Mouse (Mus musculus): ENCODE data around the gene Krtap4-13. TPM values are rescaled to one million over a fixed set of nuclear protein-coding genes. Genes with fewer than 3 reads are reported as not detected.
"Not testable (repeated sequence)": the region's sequence is repeated elsewhere in the genome, so short reads cannot be mapped to it uniquely, and the experiment has no call there.

Gene Krtap4-13
- not detected in 2 replicates for polyA plus RNA-seq (2014; fragmentation: Nextera tagmentation; extraction: Ambion mirVana)

DNA sequence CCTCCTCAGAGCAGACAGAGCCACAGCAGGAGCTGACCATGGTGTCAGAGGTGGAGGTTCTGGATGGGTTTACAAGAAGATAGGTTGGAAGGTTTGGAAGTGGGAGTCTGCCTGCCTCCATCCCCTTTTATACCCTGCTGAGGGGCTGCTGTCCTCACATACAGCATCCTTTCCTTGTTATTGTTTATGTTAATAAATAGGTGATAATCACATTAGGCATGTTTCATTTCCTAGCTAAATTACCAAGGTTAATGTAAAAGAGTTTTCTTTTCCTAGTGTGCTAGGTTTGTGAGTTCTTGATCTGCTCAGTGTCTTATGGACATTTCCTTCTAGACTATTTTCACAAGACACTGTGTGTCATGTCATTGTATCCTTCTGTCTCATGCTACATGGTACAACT lies at the start of gene Krtap4-13:
Gene Krtap4-13, minus strand, starts transcription at position 101 of the 400 bp plus-strand sequence.
- not testable (repeated sequence) for H3K27ac ChIP-seq (replicated peaks; ENCODE audit: low read depth, low read length); H3K27me3 ChIP-seq (replicated peaks; ENCODE audit: control insufficient read depth, insufficient read depth, low read length); H3K36me3 ChIP-seq (ENCODE audit: control insufficient read depth, insufficient read depth, low read length); H3K4me3 ChIP-seq (ENCODE audit: low read depth, low read length); H3K4me1 ChIP-seq (ENCODE audit: control insufficient read depth, insufficient read depth, low read length); H3K9me3 ChIP-seq (ENCODE audit: control insufficient read depth, low read length); H3K9ac ChIP-seq (ENCODE audit: low read depth, low read length); H3K4me2 ChIP-seq (ENCODE audit: low read depth, low read length); ATAC-seq (ENCODE audit: low read depth); DNase-seq (ENCODE audit: low spot score)

DNA sequence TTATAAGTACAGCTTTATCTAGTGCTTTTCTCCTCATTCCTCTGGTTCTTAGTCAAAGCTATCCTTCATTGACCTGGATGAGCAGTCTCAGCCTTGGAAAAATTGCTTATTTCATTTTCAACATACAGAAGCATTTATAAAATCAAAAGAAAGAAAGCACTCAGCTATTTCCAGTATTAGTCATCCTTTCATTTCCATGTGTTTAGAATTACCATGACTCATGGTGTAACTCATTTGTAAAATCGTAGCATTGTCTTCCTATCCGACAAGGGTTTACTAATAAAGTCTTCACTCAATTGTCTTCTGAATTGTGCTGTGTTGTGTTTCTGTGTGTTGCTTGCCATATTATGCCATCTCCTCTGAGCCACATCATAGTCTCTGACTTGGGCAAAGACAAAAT lies 49.1 kb upstream of the Krtap4-13 start:
- ATAC-seq (ENCODE audit: low read depth), result no peak
- H3K4me2 ChIP-seq (ENCODE audit: low read depth, low read length), result no peak overlapping the region
- 71% methylated on average over 2 of the region's 2 CpGs for WGBS

DNA sequence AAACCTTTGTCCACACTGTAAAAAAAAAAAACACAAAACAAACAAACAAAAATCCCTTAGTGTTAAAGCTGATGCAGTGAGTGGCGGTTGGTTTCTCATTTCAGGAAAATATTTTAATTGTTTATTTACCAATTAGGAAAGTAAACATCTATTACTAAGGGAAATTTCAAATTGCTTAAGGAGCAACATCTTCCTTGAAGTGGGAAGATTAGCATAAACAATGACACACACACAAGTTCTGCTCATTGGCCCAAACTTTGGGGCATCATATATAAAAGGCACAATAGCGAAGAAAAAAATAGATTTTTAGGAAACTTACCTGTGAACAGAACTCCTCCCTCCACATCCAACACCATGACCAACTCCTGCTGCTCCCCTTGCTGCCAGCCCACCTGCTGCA lies 47.9 kb upstream of the Krtap4-13 start, which contains the start of gene Gm11568:
Gene Gm11568, plus strand, starts transcription at position 301 of the 400 bp plus-strand sequence.
- no peak within 1 kb of the TSS for H3K9ac ChIP-seq (ENCODE audit: low read depth, low read length)
- no peaks in the 10 kb centered on the region for H3K4me1 ChIP-seq (ENCODE audit: control insufficient read depth, insufficient read depth, low read length)

More for the DNA sequence above, 49.1 kb upstream of the Krtap4-13 start:
- H3K4me3 ChIP-seq (ENCODE audit: low read depth, low read length), result no peak overlapping the region
- H3K27me3 ChIP-seq (replicated peaks; ENCODE audit: control insufficient read depth, insufficient read depth, low read length), result no peaks in the 10 kb centered on the region
- no peaks in the 10 kb centered on the region for H3K36me3 ChIP-seq (ENCODE audit: control insufficient read depth, insufficient read depth, low read length)
- no peak for DNase-seq (ENCODE audit: low spot score)
- no peak overlapping the region for H3K27ac ChIP-seq (replicated peaks; ENCODE audit: low read depth, low read length)
- H3K9ac ChIP-seq (ENCODE audit: low read depth, low read length), result no peak overlapping the region
- H3K4me1 ChIP-seq (ENCODE audit: control insufficient read depth, insufficient read depth, low read length), result no peaks in the 10 kb centered on the region
- H3K9me3 ChIP-seq (ENCODE audit: control insufficient read depth, low read length), result no peaks in the 10 kb centered on the region

DNA sequence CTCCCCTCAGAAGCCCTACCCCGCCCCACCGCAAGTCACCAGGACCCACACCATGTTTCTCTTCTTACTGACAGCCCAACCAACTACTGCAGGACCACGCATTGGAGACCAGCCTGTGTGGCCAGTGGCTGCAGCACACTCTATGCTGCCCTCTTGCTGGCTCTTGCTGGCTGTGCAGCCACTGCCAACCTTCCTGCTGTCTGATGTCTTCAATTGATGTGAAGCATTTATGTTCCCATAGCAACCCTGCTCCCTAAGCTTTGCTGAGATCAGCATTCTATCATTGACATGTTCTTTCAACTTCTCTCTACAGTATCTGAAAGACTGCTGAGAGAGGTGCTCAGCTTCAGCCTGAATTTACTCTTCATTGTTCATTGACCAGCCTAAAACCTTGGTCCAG lies 44.4 kb upstream of the Krtap4-13 start:
- Histone ChIP-seq H3K27ac (replicated peaks; ENCODE audit: low read depth, low read length) (no peak overlapping the region), H3K4me3 (ENCODE audit: low read depth, low read length) (no peak overlapping the region), H3K36me3 (ENCODE audit: control insufficient read depth, insufficient read depth, low read length) (no peaks in the 10 kb centered on the region), H3K4me2 (ENCODE audit: low read depth, low read length) (no peak overlapping the region), H3K4me1 (ENCODE audit: control insufficient read depth, insufficient read depth, low read length) (no peaks in the 10 kb centered on the region), H3K9ac (ENCODE audit: low read depth, low read length) (no peak overlapping the region), H3K27me3 (replicated peaks; ENCODE audit: control insufficient read depth, insufficient read depth, low read length) (no peaks in the 10 kb centered on the region), H3K9me3 (ENCODE audit: control insufficient read depth, low read length) (no peaks in the 10 kb centered on the region)
- WGBS, result 53% methylated on average over 3 of the region's 3 CpGs
- DNase-seq (ENCODE audit: low spot score) (peak; percentile 13), ATAC-seq (ENCODE audit: low read depth) (no peak)

More for the DNA sequence above, 47.9 kb upstream of the Krtap4-13 start, which contains the start of gene Gm11568:
- H3K9me3 ChIP-seq (ENCODE audit: control insufficient read depth, low read length), result no peaks in the 10 kb centered on the region
- no peak for DNase-seq (ENCODE audit: low spot score)
- H3K4me2 ChIP-seq (ENCODE audit: low read depth, low read length), result no peak within 1 kb of the TSS
- ATAC-seq (ENCODE audit: low read depth), result no peak
- WGBS, result 82% methylated on average over 2 of the region's 2 CpGs
- no peak within 1 kb of the TSS for H3K4me3 ChIP-seq (ENCODE audit: low read depth, low read length)
- H3K36me3 ChIP-seq (ENCODE audit: control insufficient read depth, insufficient read depth, low read length), result no peaks in the 10 kb centered on the region
- H3K27me3 ChIP-seq (replicated peaks; ENCODE audit: control insufficient read depth, insufficient read depth, low read length), result no peaks in the 10 kb centered on the region
- H3K27ac ChIP-seq (replicated peaks; ENCODE audit: low read depth, low read length), result no peak within 1 kb of the TSS

DNA sequence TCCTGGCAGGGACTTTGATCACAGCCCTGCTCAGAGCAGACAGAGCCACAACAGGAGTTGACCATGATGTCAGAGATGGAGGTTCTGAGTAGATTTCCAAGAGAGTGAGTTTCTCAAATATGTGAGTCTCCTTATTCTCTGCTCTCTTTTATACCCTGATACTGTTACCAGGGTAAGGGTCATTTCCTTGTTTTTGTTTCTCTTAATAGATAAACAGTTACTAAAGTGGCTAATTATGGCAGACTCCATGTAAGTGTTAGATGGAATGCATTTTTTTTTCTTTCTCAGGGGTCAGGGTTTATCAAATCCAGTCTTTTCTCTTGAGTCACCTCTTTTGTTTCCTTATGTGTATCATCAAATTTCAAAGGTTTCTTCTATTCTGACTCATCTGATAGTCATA lies 41.8 kb upstream of the Krtap4-13 start, which contains the start of gene Krtap4-16:
Gene Krtap4-16, minus strand, starts transcription at position 101 of the 400 bp plus-strand sequence.
- Histone ChIP-seq H3K4me3 (ENCODE audit: low read depth, low read length) (no peak within 1 kb of the TSS), H3K27me3 (replicated peaks; ENCODE audit: control insufficient read depth, insufficient read depth, low read length) (no peaks in the 10 kb centered on the region), H3K36me3 (ENCODE audit: control insufficient read depth, insufficient read depth, low read length) (no peaks in the 10 kb centered on the region), H3K27ac (replicated peaks; ENCODE audit: low read depth, low read length) (no peak within 1 kb of the TSS), H3K9ac (ENCODE audit: low read depth, low read length) (no peak within 1 kb of the TSS), H3K9me3 (ENCODE audit: control insufficient read depth, low read length) (no peaks in the 10 kb centered on the region), H3K4me1 (ENCODE audit: control insufficient read depth, insufficient read depth, low read length) (no peaks in the 10 kb centered on the region), H3K4me2 (ENCODE audit: low read depth, low read length) (no peak within 1 kb of the TSS)
- DNase-seq (ENCODE audit: low spot score), result no peak
- ATAC-seq (ENCODE audit: low read depth), result no peak

DNA sequence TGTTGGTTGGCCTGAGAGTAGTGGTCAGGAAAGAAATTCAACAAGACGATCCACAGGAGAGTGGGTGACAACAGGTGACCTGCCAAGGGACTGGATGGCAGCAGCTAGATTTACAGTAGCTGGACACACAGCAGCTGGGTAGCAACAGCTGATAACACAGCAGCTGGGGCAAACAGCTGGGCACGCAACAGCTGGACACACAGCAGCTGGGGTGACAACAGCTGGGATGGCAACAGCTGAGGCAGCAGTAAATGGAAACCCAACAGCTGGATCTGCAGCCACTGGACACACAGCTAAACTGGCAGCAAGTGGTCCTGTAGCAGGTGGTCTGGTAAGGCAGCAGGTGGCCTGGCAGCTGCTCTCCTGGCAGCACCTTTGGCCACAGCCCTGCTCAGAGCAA lies 37.1 kb upstream of the Krtap4-13 start:
- no peak overlapping the region for H3K9ac ChIP-seq (ENCODE audit: low read depth, low read length)
- H3K27ac ChIP-seq (replicated peaks; ENCODE audit: low read depth, low read length), result no peak overlapping the region
- WGBS, result 87% methylated on average over 2 of the region's 2 CpGs
- no peak overlapping the region for H3K4me2 ChIP-seq (ENCODE audit: low read depth, low read length)
- ATAC-seq (ENCODE audit: low read depth) (no peak), DNase-seq (ENCODE audit: low spot score) (no peak)
- no peaks in the 10 kb centered on the region for H3K9me3 ChIP-seq (ENCODE audit: control insufficient read depth, low read length)
- no peaks in the 10 kb centered on the region for H3K36me3 ChIP-seq (ENCODE audit: control insufficient read depth, insufficient read depth, low read length)
- no peaks in the 10 kb centered on the region for H3K27me3 ChIP-seq (replicated peaks; ENCODE audit: control insufficient read depth, insufficient read depth, low read length)
- H3K4me1 ChIP-seq (ENCODE audit: control insufficient read depth, insufficient read depth, low read length), result no peaks in the 10 kb centered on the region
- H3K4me3 ChIP-seq (ENCODE audit: low read depth, low read length), result no peak overlapping the region

DNA sequence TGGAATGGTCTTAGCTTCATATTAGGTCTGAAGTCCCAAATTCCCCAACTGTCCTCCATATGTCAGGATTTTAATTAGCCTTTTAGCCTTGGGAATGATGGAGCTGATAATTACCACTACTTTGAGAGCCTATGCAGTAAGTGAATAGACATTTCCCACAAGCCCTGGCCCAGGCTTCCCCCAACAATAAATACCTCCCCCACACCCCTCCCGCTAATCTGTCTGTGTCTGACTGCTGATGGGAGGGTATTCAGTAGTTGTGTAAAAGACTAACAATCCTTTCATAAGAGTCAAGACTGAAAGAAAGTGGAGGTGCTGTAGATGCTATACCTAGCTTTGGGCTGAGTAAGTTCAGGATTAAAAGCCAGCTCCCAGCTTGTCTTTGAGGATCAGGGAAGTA lies 32.5 kb upstream of the Krtap4-13 start:
- Histone ChIP-seq H3K27ac (replicated peaks; ENCODE audit: low read depth, low read length) (no peak overlapping the region), H3K36me3 (ENCODE audit: control insufficient read depth, insufficient read depth, low read length) (no peaks in the 10 kb centered on the region), H3K4me2 (ENCODE audit: low read depth, low read length) (no peak overlapping the region), H3K4me3 (ENCODE audit: low read depth, low read length) (no peak overlapping the region), H3K27me3 (replicated peaks; ENCODE audit: control insufficient read depth, insufficient read depth, low read length) (no peaks in the 10 kb centered on the region), H3K9ac (ENCODE audit: low read depth, low read length) (no peak overlapping the region), H3K4me1 (ENCODE audit: control insufficient read depth, insufficient read depth, low read length) (no peaks in the 10 kb centered on the region), H3K9me3 (ENCODE audit: control insufficient read depth, low read length) (no peaks in the 10 kb centered on the region)
- ATAC-seq (ENCODE audit: low read depth) (no peak), DNase-seq (ENCODE audit: low spot score) (no peak)
- 66% methylated on average over 1 of the region's 1 CpGs for WGBS

DNA sequence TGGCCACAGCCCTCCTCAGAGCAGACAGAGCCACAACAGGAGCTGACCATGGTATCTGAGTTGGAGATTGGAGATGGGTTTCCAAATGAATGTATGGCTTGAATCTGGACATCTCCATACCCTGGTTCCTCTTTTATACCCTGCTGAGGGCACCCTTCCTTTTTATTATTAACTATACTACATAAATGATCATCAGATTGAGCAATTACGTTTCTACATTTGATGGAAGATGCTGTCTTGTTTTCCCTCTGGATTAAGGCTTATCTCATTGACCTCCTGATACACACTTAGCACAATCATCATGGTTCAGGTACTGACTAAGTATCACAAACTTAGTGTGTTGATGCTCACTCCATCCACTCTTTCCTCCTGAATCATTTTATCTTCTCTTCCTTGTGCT lies 28.3 kb upstream of the Krtap4-13 start, which contains the start of gene 2300003K06Rik:
Gene 2300003K06Rik, minus strand, starts transcription at position 101 of the 400 bp plus-strand sequence.
- DNase-seq (ENCODE audit: low spot score), result no peak
- no peaks in the 10 kb centered on the region for H3K4me1 ChIP-seq (ENCODE audit: control insufficient read depth, insufficient read depth, low read length)
- 81% methylated on average over 1 of the region's 1 CpGs for WGBS
- no peak within 1 kb of the TSS for H3K9ac ChIP-seq (ENCODE audit: low read depth, low read length)
- no peaks in the 10 kb centered on the region for H3K27me3 ChIP-seq (replicated peaks; ENCODE audit: control insufficient read depth, insufficient read depth, low read length)
- ATAC-seq (ENCODE audit: low read depth), result no peak
- no peaks in the 10 kb centered on the region for H3K9me3 ChIP-seq (ENCODE audit: control insufficient read depth, low read length)
- no peak within 1 kb of the TSS for H3K4me3 ChIP-seq (ENCODE audit: low read depth, low read length)
- H3K27ac ChIP-seq (replicated peaks; ENCODE audit: low read depth, low read length), result no peak within 1 kb of the TSS
- H3K4me2 ChIP-seq (ENCODE audit: low read depth, low read length), result no peak within 1 kb of the TSS
- no peaks in the 10 kb centered on the region for H3K36me3 ChIP-seq (ENCODE audit: control insufficient read depth, insufficient read depth, low read length)

DNA sequence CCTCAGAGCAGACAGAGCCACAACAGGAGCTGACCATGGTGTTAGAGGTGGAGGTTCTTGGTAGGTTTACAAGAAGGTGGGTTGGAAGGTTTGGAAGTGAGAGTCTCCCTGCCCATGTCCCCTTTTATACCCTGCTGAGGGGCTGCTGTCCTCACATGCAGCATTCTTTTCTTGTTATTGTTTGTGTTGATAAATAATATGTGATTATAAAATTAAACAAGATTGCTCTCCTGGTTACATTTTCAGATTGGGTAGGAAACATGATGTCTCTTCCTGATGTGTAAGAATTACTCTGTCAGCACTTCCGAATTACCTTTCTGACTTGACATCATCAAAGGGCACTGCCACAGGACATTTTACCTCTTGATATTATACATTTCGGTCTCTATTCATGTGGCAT lies 5.9 kb upstream of the Krtap4-13 start, which contains the start of gene Gm11564:
Gene Gm11564, minus strand, starts transcription at position 101 of the 400 bp plus-strand sequence.
- H3K4me3 ChIP-seq (ENCODE audit: low read depth, low read length); H3K9ac ChIP-seq (ENCODE audit: low read depth, low read length); DNase-seq (ENCODE audit: low spot score); ATAC-seq (ENCODE audit: low read depth); H3K9me3 ChIP-seq (ENCODE audit: control insufficient read depth, low read length); H3K27ac ChIP-seq (replicated peaks; ENCODE audit: low read depth, low read length); H3K4me1 ChIP-seq (ENCODE audit: control insufficient read depth, insufficient read depth, low read length); H3K27me3 ChIP-seq (replicated peaks; ENCODE audit: control insufficient read depth, insufficient read depth, low read length); H3K4me2 ChIP-seq (ENCODE audit: low read depth, low read length); H3K36me3 ChIP-seq (ENCODE audit: control insufficient read depth, insufficient read depth, low read length): not testable (repeated sequence)
- WGBS, result 80% methylated on average over 2 of the region's 2 CpGs

Data from embryonic facial prominence, embryonic 14.5 days (tissue).